Mouse (Mus musculus) spleen, adult 2 months (tissue): ENCODE results near the gene Prkn. TPM values are rescaled to one million over a fixed set of nuclear protein-coding genes. Genes with fewer than 3 reads are reported as not detected.

Experiments used
- DNase-seq, 2 experiments: peaks; one replicate each; pipeline versions ENCODE4 v3.0.0 to v3.0.0-alpha.2; 2012 to 2021; ENCODE audit warnings: low spot score in 2 of 2, low read depth in 1 of 2
- H3K27ac ChIP-seq: fragments of 200-500 bp; 2 replicates; pipeline ENCODE4 v1.5.1; 2012; ENCODE audit warnings: low read length, inconsistent platforms; ENCODE audit not compliant: insufficient read depth
- H3K27me3 ChIP-seq: fragments of 200-500 bp; 2 replicates; pipeline ENCODE4 v1.6.1; 2012; ENCODE audit warnings: mild to moderate bottlenecking, moderate library complexity, low read length, inconsistent platforms; ENCODE audit not compliant: control insufficient read depth, insufficient read depth
- H3K36me3 ChIP-seq: fragments of 200-500 bp; 2 replicates; pipeline ENCODE4 v1.6.1; 2012; ENCODE audit warnings: mild to moderate bottlenecking, low read length, inconsistent platforms; ENCODE audit not compliant: control insufficient read depth, insufficient read depth
- H3K4me1 ChIP-seq: fragments of 200-500 bp; 2 replicates; pipeline ENCODE4 v1.6.1; 2011; ENCODE audit warnings: inconsistent platforms; ENCODE audit not compliant: control insufficient read depth, insufficient read depth, insufficient read length
- H3K4me3 ChIP-seq: fragments of 200-500 bp; 2 replicates; pipeline ENCODE4 v1.5.1; 2011; ENCODE audit warnings: mild to moderate bottlenecking, inconsistent platforms; ENCODE audit not compliant: insufficient read depth, insufficient read length; ENCODE audit errors: extremely low read depth
- CTCF ChIP-seq: fragments of 200-500 bp; IDR thresholded peaks from 2 replicates; pipeline ENCODE4 v1.5.1; 2011; ENCODE audit warnings: mild to moderate bottlenecking, inconsistent platforms; ENCODE audit not compliant: insufficient read depth, insufficient read length, insufficient replicate concordance; ENCODE audit errors: extremely low read depth
- POLR2A ChIP-seq: fragments of 200-500 bp; IDR thresholded peaks from 2 replicates; pipeline ENCODE4 v1.6.1; 2011; ENCODE audit warnings: low read depth, low read length, inconsistent platforms
- WGBS: fragments of 180-500 bp; shearing (Covaris S2); methylation state at CpG from one replicate; pipeline ENCODE4 v1.1.7; 2018; 5-methylcytosine and 5-hydroxymethylcytosine counted together
- polyA plus RNA-seq: library from polyadenylated mRNA; depleted of rRNA; stranded (reverse); fragments of >200 nt; gene quantifications from 2 replicates; pipeline ENCODE4 v1.2.3, GENCODE M21; 2012

The Prkn gene
- polyA plus RNA-seq, 1 experiment, result 0.72 TPM

- DNase-seq, result no peak
- TF ChIP-seq POLR2A (no peak), CTCF (no peak)
- 65% methylated on average over 12 of the region's 12 CpGs for WGBS
- H3K4me1 ChIP-seq, result no peaks in the 10 kb centered on the region
- H3K36me3 ChIP-seq, result no peaks in the 10 kb centered on the region
- no peak overlapping the region for H3K4me3 ChIP-seq
- H3K27me3 ChIP-seq, result peaks cover 2% of the 10 kb centered on the region; the same call in 1 of the 2 replicates
- no peak overlapping the region for H3K27ac ChIP-seq
These were observed 1078.1 kb downstream of the Prkn start for GRCm38 (mm10) chr17:11918123-11918801.

GRCm38 (mm10) chr17:11919581-11919980, 1079.4 kb downstream of the Prkn start:
- TF ChIP-seq CTCF (no peak), POLR2A (no peak)
- Histone ChIP-seq H3K27me3 (no peaks in the 10 kb centered on the region), H3K4me3 (no peak overlapping the region), H3K4me1 (no peaks in the 10 kb centered on the region), H3K36me3 (no peaks in the 10 kb centered on the region), H3K27ac (no peak overlapping the region)
- 87% methylated on average over 6 of the region's 6 CpGs for WGBS
- DNase-seq, result no peak

GRCm38 (mm10) chr17:11921026-11921425, 1080.8 kb downstream of the Prkn start:
- H3K36me3 ChIP-seq, result no peaks in the 10 kb centered on the region
- no peak overlapping the region for H3K27ac ChIP-seq
- no peaks in the 10 kb centered on the region for H3K27me3 ChIP-seq
- H3K4me3 ChIP-seq, result no peak overlapping the region
- no peak for DNase-seq
- H3K4me1 ChIP-seq, result no peaks in the 10 kb centered on the region
- 92% methylated on average over 9 of the region's 9 CpGs for WGBS
- TF ChIP-seq POLR2A (no peak), CTCF (no peak)

GRCm38 (mm10) chr17:11923989-11924388, 1083.8 kb downstream of the Prkn start:
- TF ChIP-seq POLR2A, result no peak
- TF ChIP-seq CTCF, result no peak
- H3K4me3 ChIP-seq, result no peak overlapping the region
- no peak for DNase-seq
- H3K36me3 ChIP-seq, result no peaks in the 10 kb centered on the region
- no peaks in the 10 kb centered on the region for H3K4me1 ChIP-seq
- no peak overlapping the region for H3K27ac ChIP-seq
- WGBS, result 87% methylated on average over 9 of the region's 9 CpGs
- H3K27me3 ChIP-seq, result no peaks in the 10 kb centered on the region

- TF ChIP-seq CTCF (no peak), POLR2A (no peak)
- Histone ChIP-seq H3K4me3 (no peak overlapping the region), H3K36me3 (no peaks in the 10 kb centered on the region), H3K27me3 (no peaks in the 10 kb centered on the region), H3K27ac (no peak overlapping the region), H3K4me1 (no peaks in the 10 kb centered on the region)
- no peak for DNase-seq
- WGBS, result 60% methylated on average over 11 of the region's 11 CpGs
These were observed 1086.7 kb downstream of the Prkn start for GRCm38 (mm10) chr17:11926865-11927386.

- WGBS, result 94% methylated on average over 4 of the region's 4 CpGs
- Histone ChIP-seq H3K27ac (no peak overlapping the region), H3K27me3 (no peaks in the 10 kb centered on the region), H3K36me3 (no peaks in the 10 kb centered on the region), H3K4me3 (no peak overlapping the region), H3K4me1 (no peaks in the 10 kb centered on the region)
- no peak for DNase-seq
- no peak for TF ChIP-seq POLR2A
- no peak for TF ChIP-seq CTCF
These were observed 1091.5 kb downstream of the Prkn start for GRCm38 (mm10) chr17:11931641-11932040.

GRCm38 (mm10) chr17:11933737-11934136, 1093.6 kb downstream of the Prkn start:
- Histone ChIP-seq H3K27ac (no peak overlapping the region), H3K27me3 (no peaks in the 10 kb centered on the region), H3K4me3 (no peak overlapping the region), H3K36me3 (no peaks in the 10 kb centered on the region), H3K4me1 (no peaks in the 10 kb centered on the region)
- WGBS, result 88% methylated on average over 5 of the region's 5 CpGs
- no peak for TF ChIP-seq POLR2A
- TF ChIP-seq CTCF, result no peak
- no peak for DNase-seq
